Mouse (Mus musculus) kidney, adult 11 months (tissue): Measurements from ENCODE around the gene Il11ra1.

Source experiments
- DNase-seq: peaks from one replicate; pipeline ENCODE4 v3.0.0; 2022

Il11ra1 gene

DNA sequence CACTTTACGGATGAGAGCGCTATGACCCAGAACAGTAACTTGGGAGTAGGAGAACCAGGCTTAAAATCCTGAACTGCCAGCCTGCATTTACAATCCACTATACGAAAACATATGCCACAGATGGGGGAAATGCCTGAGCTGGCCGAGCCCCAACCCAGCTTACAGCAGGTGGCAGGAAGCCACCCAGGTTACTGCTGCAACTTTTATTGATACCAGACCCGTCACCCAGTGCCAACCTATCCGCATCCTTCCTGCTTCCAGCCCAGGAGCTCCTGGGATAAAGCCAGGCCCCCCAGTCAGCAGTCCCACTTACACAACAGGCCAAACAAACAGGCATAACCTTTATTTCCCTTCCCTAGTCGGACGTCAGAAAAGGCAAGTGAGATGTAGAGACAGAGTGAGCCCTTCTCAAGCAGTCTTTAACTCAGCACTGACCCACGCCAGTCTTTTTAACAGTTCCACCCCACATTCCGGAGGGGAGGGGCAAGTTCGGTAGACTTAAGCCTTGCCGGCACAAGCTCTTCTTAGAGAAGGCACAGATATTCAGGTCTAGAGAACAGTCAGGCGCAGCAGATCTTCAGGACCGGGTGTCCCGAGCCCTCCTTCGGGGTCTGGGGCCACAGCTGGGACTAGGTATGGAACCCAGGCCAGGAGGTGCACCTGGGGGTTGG, 12.1 kb downstream of the Il11ra1 start:
- no peak for DNase-seq

DNA sequence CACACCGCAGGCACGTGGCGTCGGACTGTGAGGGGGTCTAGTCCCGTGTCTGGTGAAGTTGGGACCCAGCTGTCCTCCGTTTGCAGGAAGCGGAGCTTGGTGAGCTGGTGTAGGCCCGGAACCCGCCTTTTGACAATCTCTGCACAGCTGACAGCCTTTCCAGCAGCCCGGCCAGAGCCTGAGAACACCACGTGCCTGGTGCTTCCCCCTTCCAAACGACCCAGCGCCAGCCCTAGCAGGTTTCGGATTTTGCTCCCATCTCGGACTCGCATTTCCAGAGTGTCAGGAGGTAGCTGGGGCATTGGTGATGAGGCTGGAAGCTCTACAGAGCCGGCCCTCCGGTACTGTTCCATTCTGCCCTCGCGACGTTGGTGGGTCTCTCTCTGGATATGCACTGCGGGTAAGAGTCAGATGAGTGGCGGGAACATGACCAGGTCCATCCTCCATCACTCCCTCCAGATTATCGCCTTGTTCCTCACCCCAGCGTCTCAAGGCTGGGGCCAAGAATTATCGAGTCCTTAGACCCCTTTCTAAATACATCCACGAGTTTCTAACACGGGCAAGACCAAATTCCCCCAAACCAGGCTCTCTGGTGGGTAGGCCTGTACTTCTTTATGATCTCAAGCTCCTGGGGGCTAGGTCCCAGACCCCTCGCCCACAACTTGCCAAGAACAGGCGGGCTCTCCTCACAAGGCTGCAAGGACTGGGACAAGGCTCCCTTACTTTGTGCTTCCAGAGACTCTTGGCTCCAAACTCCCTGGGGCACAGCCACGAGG, 12.8 kb downstream of the Il11ra1 start:
- peak; percentile 36 for DNase-seq

DNA sequence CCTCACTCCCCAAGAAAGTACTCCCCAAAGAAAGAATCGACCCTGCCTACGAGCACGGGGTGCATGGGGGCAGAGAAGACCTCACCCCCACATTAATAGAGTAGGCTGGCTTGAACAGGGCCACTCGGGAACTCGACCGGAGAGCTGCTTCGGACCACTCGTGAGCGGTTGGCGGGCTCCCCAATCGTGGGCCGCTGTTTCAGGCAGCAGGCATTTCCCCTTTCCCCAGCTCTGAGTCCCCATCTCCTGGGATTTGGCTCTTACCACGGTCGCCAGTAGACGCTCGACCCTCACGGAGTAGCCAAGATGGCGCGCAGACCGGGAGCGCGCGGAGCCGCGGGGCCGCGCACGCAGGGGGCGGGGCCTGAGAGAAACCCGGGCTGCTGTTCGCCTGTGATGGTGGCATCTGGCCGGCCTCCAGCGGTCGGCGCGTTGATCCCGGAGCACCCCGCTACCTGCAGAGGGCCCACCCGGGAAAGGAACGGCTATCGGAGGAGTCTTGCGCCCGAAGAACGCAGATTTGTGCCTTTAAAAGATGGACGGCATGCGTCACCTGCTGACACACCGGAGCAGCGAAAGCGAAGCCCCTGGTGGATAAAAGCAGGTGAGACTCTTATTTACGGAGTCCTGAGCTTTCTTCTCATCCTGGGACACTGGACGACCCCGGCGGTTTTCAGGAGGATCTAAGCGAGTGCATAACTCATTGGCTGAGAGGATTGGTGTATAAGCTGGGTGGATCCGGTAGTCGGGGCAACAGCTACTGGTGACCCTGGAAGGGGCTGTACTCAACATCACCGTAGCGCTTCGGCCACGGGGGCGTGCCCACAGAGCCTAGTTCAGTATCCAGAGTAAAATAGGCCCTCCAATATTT, 13.6 kb downstream of the Il11ra1 start, which contains the start of gene Rpp25l:
Rpp25l (minus strand) TSS at position 338 of the 871 bp plus-strand sequence.
- DNase-seq: peak; percentile 83

DNA sequence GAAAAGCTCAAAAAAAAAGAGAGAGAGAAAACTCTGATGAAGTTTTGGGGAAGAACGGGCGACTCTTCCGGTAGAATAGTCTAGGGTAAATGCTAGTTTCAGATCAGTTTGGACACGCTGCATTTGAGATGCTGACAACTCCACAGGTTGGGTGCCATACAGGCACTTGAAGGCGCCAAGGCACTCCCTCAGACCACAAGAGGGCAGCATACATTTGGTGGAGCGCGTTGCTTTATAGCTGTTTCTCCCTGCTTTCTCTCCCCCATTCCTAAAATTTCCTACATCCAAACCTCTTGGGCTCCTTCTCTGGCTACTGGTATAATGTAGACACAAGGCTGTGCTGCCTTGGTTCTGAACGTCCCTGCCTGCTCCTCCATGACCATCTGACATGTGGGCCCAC, 14.5 kb downstream of the Il11ra1 start:
- DNase-seq: peak; percentile 55

DNA sequence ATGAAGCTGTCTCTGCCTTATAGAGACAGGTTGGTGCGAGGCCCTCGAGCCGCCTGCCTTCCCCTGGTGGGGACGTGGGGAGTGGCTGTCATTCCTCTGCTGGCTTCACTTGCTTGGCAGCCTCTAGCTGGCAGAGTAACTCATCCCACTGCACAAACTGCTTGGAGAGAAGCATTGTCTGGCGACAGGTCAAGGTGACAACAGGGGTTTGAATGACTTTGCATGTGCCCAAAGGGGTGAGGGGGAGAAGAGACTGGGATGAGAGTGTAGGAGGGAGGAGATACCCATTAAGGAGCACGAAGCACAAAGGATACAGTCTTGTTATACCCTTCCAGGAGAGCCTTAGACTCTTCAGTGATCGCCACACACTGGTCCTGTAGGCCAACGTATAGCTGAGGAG, 15.3 kb downstream of the Il11ra1 start:
- DNase-seq: no peak

DNA sequence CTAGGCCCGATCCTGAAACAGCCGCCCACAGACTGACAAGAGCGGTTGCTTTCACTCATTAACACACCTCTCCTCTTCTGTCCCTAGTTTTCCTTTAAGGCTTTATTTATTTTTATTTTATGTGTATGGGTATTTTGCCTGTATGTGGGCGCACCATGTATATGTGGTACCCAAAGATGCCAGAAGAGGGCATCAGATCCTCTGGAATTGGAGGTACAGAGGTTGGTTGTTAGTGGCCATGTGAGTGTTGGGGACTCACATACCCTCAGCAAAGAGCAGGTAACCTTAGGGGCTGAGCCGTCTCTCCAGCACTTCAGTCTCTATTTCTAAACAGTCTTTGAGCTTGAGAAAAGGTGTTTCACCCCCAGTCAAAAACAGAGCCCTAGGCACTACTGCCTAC, 15.8 kb downstream of the Il11ra1 start:
- DNase-seq: no peak

DNA sequence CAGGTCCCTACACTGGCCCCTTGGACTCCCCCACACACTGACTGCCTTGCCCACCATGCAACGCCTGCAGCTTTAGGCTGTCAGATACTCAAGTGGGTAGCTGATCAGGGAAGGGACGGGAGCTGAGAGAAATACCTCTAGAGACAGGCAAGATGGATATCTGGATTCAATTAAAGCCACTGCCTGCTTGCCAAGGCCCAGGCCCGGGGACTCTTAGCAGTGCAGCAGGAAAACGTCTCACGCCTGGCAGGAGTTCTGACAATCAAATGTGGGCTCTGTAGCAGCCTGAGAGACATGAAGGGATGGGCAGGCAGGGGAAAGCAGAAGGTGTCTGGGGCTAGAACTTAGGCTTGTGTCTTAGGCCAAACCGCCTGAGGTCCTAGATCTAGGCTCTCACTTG, 17.0 kb downstream of the Il11ra1 start:
- DNase-seq: no peak

DNA sequence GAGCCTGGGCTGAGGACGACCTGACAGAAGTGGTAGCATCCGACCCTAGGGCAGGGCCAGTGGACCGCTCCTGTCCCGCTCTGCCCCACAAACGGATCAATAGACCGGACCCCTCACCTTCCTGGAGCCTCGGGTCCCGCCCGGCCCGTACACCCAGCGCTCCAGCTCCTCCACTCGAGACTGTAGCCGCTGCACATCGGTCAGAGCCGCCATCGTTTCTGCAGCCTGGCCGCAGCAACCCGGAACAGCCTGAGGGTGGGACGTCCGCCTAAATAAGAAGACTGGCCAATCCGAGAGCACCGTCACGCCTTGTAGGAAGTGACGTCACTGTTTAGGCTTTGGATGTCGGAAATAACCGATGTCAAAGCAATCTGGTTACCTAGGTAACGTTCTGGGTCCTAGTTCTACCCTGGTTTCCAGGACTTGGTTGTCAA, 23.1 kb downstream of the Il11ra1 start, which contains the start of gene Dctn3:
Dctn3 (minus strand) TSS at position 253 of the 434 bp plus-strand sequence.
- DNase-seq: peak; percentile 96

DNA sequence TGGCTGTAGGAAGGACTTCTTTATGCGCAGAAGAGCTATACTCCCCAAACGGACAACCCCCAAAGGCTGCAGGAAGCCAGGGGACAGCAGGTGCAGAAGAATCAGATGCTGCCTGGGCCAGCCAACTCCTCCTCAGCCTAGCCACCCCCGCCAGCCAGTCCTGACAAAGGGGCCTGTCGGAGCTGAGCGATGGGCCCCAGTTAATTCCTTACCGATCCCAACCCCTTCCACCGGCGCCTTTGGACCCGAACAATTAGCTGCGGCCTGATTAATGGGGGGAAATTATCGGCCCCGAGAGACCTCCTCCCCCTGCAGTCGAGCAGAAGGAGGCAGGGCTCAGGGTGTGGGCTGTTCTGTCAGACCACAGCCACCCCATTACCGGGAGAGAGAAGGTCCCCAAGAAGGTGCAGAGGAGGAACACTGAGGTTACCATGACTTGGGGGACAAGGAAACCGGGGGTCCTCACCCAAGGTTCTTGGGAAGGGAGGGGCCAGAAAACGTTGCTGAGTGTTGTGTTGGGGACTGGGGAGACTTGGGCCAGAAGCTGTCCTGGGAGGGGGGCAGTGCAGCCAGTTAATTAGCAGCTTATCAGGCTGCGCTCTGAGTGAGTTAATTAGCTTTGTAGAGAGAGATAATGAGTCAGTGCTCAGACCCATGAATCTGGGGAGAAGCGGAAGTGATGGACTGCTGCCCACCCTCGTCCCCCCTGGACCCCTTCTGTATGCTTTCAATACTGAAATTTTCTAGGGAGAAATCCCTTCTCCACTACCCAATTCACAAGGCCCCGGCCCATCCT, 27.2 kb downstream of the Il11ra1 start:
- no peak for DNase-seq

DNA sequence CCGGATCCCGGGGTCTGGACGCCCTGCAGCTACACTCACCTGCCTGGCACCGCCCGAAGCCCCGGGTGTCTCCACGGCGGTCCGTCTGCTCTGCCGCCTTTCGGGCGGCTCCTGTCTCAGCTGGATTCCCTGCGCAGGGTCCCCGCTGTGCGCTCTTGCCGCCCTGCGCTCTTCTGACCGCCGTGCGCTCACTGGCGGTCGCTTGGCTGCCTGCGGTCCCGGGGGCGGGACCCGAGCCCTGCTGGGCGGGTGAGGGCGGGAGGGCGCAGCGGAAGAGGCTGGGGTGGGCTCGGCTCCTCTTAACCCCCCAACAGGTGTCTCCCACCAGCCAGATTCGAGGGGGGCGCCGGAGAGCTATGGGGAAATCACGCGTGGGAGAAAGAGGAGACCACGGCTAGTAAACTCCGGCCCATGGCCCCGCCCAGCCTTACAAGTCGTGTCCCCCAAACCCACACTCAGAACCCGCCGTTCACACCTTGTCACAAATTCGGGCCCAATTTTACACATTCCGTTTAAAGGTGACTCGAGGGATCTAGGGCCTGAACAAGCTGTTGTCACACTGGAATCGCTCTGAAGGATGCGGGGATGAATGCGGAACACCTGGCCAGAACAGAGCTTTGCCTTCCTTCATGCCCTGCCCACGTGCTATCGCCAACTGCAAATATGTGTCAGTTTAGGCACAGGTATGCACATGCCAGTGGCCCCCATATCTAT, 31.4 kb downstream of the Il11ra1 start, which contains the start of gene Arid3c:
Arid3c (minus strand) TSS at position 91 of the 714 bp plus-strand sequence.
- DNase-seq: no peak

DNA sequence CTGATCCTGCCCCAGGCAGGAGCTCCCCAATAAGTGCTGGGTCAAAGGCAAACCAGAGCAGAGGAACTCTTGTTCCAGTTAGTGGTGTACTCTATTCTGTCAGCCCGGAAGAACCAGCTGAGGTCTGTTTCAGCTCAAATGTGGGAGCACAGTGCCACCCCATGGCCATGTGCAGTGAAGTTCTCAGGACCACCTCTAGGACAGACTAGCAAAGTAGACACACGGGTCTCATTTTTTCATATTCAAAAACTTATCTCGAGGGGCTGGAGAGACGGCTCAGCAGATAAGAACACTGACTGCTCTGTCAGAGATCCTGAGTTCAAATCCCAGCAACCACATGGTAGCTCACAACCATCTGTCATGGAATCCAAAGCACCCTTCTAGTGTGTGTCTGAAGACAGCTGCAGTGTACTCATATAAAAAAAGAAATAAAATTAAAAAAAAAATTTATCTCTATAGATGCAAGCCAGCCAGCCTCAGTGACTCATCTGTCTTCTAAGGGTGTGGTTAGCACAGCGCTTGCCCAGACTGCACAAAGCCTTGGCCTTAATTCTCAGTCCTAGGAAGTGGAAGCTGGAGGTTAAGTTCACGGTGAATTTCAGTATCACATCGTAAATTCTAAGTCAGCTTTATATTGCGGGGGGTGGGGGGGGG, 37.9 kb downstream of the Il11ra1 start:
- peak; percentile 68 for DNase-seq

DNA sequence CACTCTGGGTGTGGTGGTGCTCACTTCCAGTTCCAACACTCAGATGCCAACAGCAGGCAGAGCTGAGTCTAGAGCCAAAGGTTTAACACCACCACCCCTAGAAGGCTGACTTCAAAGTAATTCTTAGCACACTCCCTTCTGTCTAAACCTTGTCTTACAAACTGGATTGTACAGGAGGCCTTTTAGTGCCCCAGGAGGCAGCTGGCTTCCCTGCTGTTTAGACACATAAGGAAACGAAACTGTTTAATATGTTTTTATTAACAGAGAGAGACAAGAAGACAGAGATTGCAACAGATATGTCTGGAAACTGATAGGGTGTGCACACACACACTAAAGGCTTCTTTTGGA, 38.4 kb downstream of the Il11ra1 start:
- DNase-seq: no peak

DNA sequence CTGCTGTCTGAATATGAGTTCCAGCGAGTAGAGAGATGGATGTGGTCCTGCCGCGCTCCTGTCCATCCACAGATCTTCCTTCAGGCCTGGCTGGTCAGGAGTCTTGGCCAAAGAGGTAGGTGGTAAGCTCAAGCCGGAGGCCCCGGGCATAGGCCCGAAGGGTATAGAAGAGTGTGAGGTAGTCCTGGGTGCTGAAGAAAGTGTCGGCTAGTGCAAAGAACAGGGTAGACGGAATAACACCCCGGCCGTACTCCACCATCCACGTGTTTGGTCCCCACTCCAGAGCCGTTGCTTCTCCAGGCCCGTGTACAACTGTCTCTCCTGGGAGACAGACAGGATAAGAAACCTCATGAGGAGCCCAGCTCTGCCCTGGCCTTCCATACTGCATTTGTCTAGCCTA, 39.5 kb downstream of the Il11ra1 start:
- no peak for DNase-seq

DNA sequence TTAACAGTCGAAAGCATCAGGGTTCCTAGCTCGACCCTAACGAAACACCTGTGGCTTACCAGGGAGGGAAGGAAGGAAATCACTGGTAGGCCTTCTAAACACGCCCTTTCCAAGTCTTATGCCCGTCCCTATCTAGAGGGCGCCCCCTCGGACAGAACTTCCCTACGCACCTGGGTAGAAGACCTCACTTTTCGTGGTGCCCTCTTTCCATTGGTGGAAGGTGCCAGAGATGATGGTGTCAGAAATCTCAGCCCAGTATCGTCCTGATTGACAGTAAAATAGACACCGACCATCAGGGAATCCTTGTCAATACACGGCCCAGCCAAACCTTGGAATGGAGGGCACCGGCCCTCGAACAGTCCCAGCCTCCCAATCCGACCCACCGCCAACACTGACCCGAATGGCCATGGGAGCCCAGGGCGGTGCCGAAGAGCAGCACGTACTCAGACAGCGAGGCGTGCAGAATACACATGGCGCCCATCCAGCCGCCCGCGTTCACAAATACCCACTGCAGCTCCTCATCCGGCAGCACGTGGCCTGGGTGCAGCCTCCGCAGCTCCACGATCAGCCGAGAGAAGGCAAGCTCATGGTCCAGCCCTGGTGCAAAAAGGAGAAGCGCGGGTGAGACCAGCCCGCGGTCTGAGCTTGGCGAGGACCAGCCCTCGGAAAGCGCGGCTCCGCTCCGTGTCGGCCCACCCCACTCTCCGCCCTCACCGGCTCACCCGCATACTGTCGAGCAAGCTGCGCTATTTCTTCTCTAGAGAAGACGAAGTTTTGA, 40.8 kb downstream of the Il11ra1 start:
- no peak for DNase-seq

DNA sequence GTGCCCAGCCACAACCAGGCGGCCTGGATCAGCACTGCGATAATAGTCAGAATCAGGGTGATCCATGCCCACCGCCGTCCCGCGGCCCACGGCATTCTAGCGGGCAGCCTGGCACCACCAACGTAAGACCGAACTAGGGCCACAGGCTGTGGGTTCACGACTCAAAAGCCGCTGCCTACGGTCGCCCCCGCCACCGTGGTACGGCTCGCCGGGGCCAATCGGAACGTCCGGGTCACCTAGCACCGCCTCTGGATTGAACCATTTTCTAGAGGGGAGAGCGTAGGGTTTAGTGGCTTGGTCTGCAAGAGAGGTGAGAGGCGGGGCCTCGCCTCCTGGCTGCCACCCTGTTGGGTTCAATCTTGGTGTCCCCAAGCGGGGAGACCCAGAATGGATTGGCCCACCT, 41.4 kb downstream of the Il11ra1 start:
- peak; percentile 96 for DNase-seq

DNA sequence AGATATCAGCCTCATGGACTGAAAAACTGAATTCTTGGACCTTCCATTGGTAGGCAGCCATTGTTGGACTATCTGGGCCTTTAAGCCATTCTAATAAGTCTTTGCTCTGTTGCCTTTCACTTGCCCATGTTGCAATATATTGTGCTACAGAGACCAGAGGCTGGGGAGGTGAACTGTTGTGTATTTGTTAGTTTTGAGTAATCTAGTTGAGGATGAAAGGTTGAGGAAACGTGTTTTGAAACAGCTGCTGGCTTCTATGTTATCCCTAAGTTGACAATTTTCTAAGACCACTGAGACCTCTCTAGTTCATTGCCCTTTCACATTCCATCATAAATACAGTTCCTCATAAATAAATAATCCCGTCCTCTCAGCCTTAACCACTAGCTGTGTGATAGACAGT, 44.3 kb downstream of the Il11ra1 start:
- no peak for DNase-seq

DNA sequence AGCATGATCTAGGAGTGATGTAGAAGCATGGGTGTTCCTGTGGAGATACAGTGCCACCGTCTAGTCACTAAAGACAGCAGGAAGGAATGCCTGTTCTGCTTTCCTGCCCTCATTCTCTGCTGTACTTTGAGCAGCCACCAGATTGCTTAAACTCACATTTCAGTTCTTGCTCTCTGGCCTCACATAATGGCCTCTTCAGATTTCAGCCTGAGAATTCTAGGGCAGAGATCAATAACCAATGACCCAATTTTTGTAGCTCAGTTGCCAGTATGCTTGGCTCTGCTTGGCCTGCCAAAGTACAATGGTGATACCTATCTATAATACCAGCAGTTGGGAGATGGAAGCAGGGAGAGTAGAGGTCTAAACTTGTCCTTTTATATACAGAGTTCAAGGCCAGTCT, 45.2 kb downstream of the Il11ra1 start:
- DNase-seq: no peak

DNA sequence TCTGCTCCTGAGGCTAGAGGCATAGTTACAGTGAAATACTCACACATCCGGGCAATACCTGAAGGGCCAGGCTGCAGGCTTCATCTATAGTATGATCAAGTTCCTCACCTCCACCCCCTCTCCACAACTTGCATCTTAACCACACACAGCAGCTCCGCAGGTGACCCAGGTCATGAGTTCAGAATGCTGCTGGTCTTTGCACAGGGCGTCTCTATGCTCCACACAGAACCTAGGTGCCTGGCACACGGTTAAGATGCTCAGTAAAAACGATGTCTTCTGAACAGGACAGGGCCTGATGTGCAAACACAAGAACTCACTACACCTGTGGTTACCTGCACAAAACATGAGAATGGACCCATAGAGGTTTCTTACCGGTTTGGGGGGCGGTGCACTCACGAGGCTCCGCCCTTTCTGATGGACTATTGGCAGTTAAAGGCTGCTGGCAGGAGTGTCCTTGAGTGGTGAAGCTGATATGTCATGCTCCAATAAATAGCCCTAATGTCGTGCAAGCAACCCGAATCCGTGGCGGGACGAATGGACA, 55.1 kb downstream of the Il11ra1 start, which contains the start of gene Galt:
Galt (plus strand) TSS at position 432 of the 541 bp plus-strand sequence.
- no peak for DNase-seq

DNA sequence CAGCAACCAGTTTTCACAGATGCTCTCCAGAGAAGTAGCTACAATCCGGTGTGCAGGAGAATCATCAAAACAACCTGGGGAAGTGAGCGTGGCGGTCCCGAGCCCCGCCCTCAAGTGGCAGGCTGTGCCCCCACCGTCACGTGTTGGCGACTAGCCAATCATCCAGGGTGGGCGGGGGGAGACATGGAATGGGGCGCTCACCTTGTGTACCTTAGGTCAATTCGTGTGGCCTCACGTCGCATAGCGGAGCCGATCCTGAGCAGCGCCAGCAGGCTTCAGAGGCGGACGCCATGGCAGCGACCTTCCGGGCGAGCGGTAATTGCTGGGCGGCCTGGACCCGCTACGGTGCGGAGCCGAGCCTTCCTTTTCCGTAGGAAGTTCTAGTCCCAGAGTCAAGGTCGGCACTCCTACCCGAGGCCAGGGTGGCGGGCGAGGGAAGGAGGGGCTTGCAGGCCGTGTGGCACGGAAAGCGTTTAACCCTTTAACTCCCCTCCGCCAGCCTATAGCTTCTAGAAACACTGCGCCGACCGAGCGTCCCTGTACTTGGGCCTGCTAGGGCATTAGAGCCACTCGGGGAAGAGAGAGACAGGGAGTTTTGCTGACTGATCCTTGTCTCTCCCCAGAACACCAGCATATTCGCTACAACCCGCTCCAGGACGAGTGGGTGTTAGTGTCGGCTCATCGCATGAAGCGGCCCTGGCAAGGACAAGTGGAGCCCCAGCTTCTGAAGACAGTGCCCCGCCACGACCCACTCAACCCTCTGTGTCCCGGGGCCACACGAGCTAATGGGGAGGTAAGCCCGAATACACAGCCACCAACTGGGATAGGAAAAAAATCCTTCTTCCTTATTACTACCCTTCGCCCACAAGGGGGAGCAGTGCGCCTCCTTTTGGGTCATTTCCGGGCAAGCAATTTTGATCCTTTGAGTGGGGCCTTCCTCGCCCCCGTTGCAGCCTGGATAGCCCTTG, 55.8 kb downstream of the Il11ra1 start, which contains the start of gene Sigmar1:
Sigmar1 (minus strand) TSS at position 820 of the 968 bp plus-strand sequence.
- DNase-seq: peak; percentile 92
